Mouse (Mus musculus): ENCODE measurements around the gene 2310057M21Rik. TPM values are rescaled to one million over a fixed set of nuclear protein-coding genes. Genes with fewer than 3 reads are reported as not detected.
A peak's percentile ranks its signal among the peaks of the same experiment; 100 is the strongest.

The 2310057M21Rik gene
- polyA plus RNA-seq, 1 experiment from 2014 or later, result 23.8 TPM

DNA sequence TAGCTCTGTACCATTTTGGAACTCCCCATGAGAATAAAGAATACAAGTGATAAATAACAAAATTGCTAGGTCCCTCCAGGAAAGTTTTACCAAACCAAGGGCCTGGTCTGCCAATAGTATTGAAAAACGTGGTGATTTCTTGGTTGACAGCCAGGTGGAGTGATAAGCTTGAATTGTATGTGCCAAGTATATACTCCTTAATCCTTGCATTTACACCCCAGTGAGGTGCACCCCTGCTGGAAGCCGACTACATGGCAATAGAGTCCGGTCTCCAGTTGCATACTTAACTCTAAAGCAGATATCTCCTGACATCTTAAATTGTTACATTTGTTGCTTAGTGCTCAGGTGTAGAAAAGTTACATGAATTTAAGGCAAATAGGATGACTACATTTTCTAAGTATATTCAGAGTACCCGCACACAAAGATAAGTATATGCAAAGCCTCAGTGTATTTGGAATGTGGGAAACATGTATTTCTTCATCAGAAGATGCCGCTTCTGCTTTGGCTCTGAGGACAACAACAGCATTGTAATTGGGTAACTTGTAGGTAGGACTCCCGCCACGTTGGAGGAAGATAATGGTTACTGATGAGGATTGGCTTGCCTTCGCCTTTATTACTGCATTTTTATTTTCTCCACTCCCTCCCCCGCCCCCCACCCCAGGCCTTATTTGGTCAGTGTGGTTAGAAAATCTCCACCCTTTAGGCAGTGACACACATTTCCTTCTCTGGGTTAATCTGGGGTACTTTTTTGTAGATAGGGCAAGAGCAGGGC, 9.5 kb upstream of the 2310057M21Rik start:
- Histone ChIP-seq H3K36me3 (ENCODE audit: control insufficient read depth, insufficient read depth, low read length) (peaks cover 12% of the 10 kb centered on the region; the same call in 1 of the 2 replicates), H3K4me2 (ENCODE audit: low read length) (peak overlapping the region; percentile 65), H3K9me3 (ENCODE audit: control insufficient read depth, low read length) (no peaks in the 10 kb centered on the region), H3K4me1 (replicated peaks; ENCODE audit: control insufficient read depth, insufficient read depth, low read length) (peaks cover 5% of the 10 kb centered on the region), H3K27ac (ENCODE audit: low read depth) (peak overlapping the region; percentile 96), H3K9ac (ENCODE audit: low read length) (peak overlapping the region; percentile 80), H3K4me3 (ENCODE audit: low read depth, low read length) (peak overlapping the region; percentile 73), H3K27me3 (replicated peaks; ENCODE audit: control insufficient read depth, insufficient read depth, low read length) (no peaks in the 10 kb centered on the region)
- DNase-seq (ENCODE audit: low spot score) (no peak), ATAC-seq (replicated peaks; ENCODE audit: low FRiP score, low TSS enrichment, low read depth) (no peak)
- WGBS, result 73% methylated on average over 9 of the region's 9 CpGs

DNA sequence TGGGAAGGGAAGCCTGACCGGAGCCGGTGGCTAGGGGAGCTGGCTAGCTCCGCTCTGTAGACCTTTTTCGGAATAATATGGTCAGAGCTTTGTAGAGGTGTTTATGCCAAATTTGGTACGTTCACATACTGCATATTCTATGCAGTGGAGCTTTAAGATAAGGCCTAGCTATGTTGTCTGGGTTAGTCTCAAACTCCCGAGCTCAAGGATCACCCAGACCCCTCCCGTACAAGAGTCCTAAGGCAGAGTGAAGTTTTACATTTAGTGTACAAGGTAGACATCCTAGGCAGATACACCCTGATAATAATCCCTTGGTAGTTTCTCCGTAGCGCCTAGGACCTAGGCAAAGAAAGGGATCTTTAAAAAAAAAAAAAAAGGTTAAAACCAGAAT, 8.9 kb upstream of the 2310057M21Rik start:
- H3K27ac ChIP-seq (ENCODE audit: low read depth), result peak overlapping the region; percentile 96
- 7% methylated on average over 9 of the region's 9 CpGs for WGBS
- peak; percentile 45; the same call in 1 of the 2 replicates for ATAC-seq (replicated peaks; ENCODE audit: low FRiP score, low TSS enrichment, low read depth)

DNA sequence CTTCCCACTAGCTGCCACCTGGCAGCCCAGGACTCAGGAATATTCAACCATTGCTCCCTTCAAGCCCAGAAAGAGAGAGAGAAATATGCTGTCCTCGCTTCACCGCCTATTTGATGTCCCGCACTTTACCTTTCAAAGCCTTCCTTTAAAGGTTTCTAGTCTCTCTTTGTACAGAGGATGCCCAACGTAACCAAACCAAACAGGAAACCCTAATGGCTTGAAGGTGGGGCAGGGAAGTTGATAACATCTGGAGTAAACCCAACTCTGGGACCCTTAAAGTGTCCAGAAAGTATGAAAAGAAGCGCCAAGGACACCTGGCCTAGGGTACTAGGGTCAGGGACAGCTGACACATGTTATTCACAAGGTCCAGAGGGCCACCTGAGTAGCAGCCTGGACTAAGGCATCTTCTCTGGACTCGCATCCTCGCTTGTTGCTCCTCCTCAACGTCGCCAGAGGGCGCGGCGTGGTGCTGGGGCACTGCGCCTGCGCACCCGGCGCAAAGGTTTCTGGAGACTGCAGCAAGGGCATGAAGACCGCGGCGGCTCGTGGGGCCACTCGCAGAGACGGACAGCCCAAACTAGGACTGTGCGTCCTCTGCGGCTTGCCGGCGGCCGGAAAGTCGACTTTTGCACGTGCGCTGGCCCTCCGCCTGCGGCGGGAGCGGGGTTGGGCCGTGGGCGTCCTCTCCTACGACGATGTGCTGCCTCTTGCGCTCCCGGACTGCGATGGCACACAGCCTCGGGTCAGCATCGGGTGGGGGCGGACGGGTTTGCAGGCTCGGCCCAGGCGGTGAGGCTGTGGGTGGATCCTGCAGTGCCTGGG, 8.3 kb upstream of the 2310057M21Rik start, which contains the start of gene Pstk:
Pstk (plus strand) TSS at position 494 of the 822 bp plus-strand sequence.
- Histone ChIP-seq H3K27me3 (replicated peaks; ENCODE audit: control insufficient read depth, insufficient read depth, low read length) (no peaks in the 10 kb centered on the region), H3K9ac (ENCODE audit: low read length) (peak within 1 kb of the TSS; percentile 80), H3K4me3 (ENCODE audit: low read depth, low read length) (peak within 1 kb of the TSS; percentile 73), H3K4me1 (replicated peaks; ENCODE audit: control insufficient read depth, insufficient read depth, low read length) (peaks cover 5% of the 10 kb centered on the region), H3K4me2 (ENCODE audit: low read length) (peak within 1 kb of the TSS; percentile 65), H3K36me3 (ENCODE audit: control insufficient read depth, insufficient read depth, low read length) (peaks cover 12% of the 10 kb centered on the region; the same call in 1 of the 2 replicates), H3K27ac (ENCODE audit: low read depth) (peak within 1 kb of the TSS; percentile 96), H3K9me3 (ENCODE audit: control insufficient read depth, low read length) (no peaks in the 10 kb centered on the region)
- peak; percentile 92 for DNase-seq (ENCODE audit: low spot score)
- ATAC-seq (replicated peaks; ENCODE audit: low FRiP score, low TSS enrichment, low read depth), result peak; percentile 97
- 5% methylated on average over 41 of the region's 47 CpGs for WGBS

More for the DNA sequence above, 8.9 kb upstream of the 2310057M21Rik start:
- no peak for DNase-seq (ENCODE audit: low spot score)
- Histone ChIP-seq H3K4me2 (ENCODE audit: low read length) (peak overlapping the region; percentile 65), H3K36me3 (ENCODE audit: control insufficient read depth, insufficient read depth, low read length) (peaks cover 12% of the 10 kb centered on the region; the same call in 1 of the 2 replicates), H3K27me3 (replicated peaks; ENCODE audit: control insufficient read depth, insufficient read depth, low read length) (no peaks in the 10 kb centered on the region), H3K9me3 (ENCODE audit: control insufficient read depth, low read length) (no peaks in the 10 kb centered on the region), H3K9ac (ENCODE audit: low read length) (peak overlapping the region; percentile 80), H3K4me3 (ENCODE audit: low read depth, low read length) (peak overlapping the region; percentile 73), H3K4me1 (replicated peaks; ENCODE audit: control insufficient read depth, insufficient read depth, low read length) (peaks cover 5% of the 10 kb centered on the region)

DNA sequence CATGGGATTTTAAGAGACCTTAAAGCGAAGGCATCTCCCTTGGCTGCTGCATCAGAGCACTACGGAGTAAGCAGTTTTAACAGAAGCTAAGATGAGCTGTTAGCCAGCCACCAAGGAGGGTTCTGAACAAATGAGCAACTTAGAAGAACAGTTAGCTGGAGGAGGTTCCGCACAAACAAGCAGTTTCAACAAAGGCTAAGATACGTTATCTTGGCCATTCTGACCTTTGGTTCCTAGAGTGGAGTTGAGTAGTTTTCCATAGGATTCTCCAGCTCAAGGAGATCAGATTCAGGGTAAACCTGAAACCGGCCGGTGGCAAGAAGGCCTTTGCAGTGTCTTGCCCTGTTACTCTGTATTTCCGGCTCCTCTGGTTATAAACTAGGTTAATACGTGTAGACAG, 1.6 kb upstream of the 2310057M21Rik start:
- no peak overlapping the region for H3K9ac ChIP-seq (ENCODE audit: low read length)
- 75% methylated on average over 8 of the region's 8 CpGs for WGBS
- no peak for DNase-seq (ENCODE audit: low spot score)

DNA sequence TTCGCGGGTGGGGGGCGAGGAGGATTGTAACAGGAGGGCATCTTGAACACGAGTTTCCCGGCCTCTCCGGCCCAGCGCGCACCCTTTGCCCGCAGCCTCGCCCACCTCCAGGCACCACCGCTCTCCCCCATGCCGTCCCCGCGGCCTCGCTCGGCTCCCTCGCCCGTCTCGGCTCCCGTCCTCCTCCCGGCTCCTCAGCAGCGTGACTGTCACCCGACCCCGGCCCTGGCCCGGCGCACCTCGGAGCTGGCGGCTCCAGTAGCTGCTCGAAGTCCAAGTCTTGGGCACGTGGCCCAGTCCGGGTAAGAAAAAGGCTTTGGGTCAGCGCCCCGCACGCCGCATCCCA, 317 bp downstream of the 2310057M21Rik start:
- WGBS, result 0% methylated on average over 35 of the region's 35 CpGs
- H3K36me3 ChIP-seq (ENCODE audit: control insufficient read depth, insufficient read depth, low read length), result peaks cover 29% of the 10 kb centered on the region
- H3K9ac ChIP-seq (ENCODE audit: low read length), result peak overlapping the region; percentile 82

More for the DNA sequence above, 1.6 kb upstream of the 2310057M21Rik start:
- Histone ChIP-seq H3K36me3 (ENCODE audit: control insufficient read depth, insufficient read depth, low read length) (peaks cover 10% of the 10 kb centered on the region), H3K4me2 (ENCODE audit: low read length) (no peak overlapping the region), H3K27ac (ENCODE audit: low read depth) (0 out of 2 replicates have a peak overlapping the region, but pooled peaks have one; percentile 9), H3K4me1 (replicated peaks; ENCODE audit: control insufficient read depth, insufficient read depth, low read length) (peaks cover 15% of the 10 kb centered on the region), H3K9me3 (ENCODE audit: control insufficient read depth, low read length) (no peaks in the 10 kb centered on the region), H3K4me3 (ENCODE audit: low read depth, low read length) (no peak overlapping the region), H3K27me3 (replicated peaks; ENCODE audit: control insufficient read depth, insufficient read depth, low read length) (no peaks in the 10 kb centered on the region)
- ATAC-seq (replicated peaks; ENCODE audit: low FRiP score, low TSS enrichment, low read depth), result no peak

DNA sequence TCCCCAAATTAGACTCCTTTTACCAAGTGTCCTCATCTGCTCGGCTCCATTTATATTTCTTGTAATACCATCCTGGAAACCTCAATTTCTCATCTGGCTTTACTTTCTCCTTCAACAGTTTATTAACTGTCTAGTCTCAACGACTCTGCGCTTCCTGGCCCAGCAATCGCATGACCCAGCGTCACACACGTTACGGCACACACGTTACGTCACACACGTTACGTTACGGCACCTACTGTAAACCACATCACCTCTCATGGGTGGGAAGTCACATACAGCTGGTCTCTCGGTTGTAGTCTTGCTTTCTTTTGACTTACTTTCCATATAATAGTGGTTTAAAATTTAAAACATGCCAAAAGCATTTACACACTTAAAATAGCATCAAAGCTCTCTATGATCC, 6.5 kb downstream of the 2310057M21Rik start:
- no peak overlapping the region for H3K4me2 ChIP-seq (ENCODE audit: low read length)
- DNase-seq (ENCODE audit: low spot score) (no peak), ATAC-seq (replicated peaks; ENCODE audit: low FRiP score, low TSS enrichment, low read depth) (no peak)
- H3K4me3 ChIP-seq (ENCODE audit: low read depth, low read length), result no peak overlapping the region
- no peaks in the 10 kb centered on the region for H3K27me3 ChIP-seq (replicated peaks; ENCODE audit: control insufficient read depth, insufficient read depth, low read length)
- H3K36me3 ChIP-seq (ENCODE audit: control insufficient read depth, insufficient read depth, low read length), result peaks cover 73% of the 10 kb centered on the region
- no peaks in the 10 kb centered on the region for H3K9me3 ChIP-seq (ENCODE audit: control insufficient read depth, low read length)
- WGBS, result 92% methylated on average over 13 of the region's 13 CpGs
- peaks cover 3% of the 10 kb centered on the region for H3K4me1 ChIP-seq (replicated peaks; ENCODE audit: control insufficient read depth, insufficient read depth, low read length)
- no peak overlapping the region for H3K9ac ChIP-seq (ENCODE audit: low read length)
- H3K27ac ChIP-seq (ENCODE audit: low read depth), result no peak overlapping the region

More for the DNA sequence above, 317 bp downstream of the 2310057M21Rik start:
- peaks cover 15% of the 10 kb centered on the region for H3K4me1 ChIP-seq (replicated peaks; ENCODE audit: control insufficient read depth, insufficient read depth, low read length)
- DNase-seq (ENCODE audit: low spot score) (no peak), ATAC-seq (replicated peaks; ENCODE audit: low FRiP score, low TSS enrichment, low read depth) (peak; percentile 78)
- H3K4me3 ChIP-seq (ENCODE audit: low read depth, low read length), result peak overlapping the region; percentile 75
- H3K4me2 ChIP-seq (ENCODE audit: low read length), result peak overlapping the region; percentile 64
- peak overlapping the region; percentile 85 for H3K27ac ChIP-seq (ENCODE audit: low read depth)
- H3K27me3 ChIP-seq (replicated peaks; ENCODE audit: control insufficient read depth, insufficient read depth, low read length), result no peaks in the 10 kb centered on the region
- H3K9me3 ChIP-seq (ENCODE audit: control insufficient read depth, low read length), result no peaks in the 10 kb centered on the region

DNA sequence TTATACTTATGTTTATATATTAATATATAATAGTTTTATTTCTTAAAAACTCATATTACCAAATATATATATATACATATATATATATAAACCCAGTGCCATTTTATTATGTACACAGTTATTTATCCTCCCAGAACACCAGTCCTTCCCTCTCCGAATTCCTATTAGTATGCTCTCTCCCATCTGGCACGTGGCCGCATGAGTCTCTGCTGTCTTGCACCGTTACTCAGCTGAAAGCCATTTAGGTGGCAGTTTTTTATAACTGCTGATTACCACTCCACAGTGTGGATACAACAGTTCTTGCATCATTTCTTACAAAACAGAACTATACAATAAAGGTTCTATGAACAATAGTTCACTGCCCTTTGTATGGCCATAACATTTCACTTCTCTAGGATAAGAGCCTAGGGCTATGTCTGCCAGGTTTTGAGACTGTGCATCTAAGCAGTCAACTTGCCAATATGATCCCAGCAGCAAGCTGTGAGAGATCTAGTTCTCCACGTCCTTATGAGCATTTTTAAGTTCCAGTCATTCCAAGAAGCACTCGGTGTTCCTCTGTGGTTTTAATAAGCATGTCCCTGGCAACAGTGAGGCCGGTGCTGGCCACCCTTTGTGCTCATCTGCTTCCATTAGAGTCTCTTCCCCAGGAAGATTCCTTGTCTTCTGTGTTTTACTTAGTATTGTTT, 16.6 kb downstream of the 2310057M21Rik start:
- H3K4me3 ChIP-seq (ENCODE audit: low read depth, low read length), result no peak overlapping the region
- no peak for ATAC-seq (replicated peaks; ENCODE audit: low FRiP score, low TSS enrichment, low read depth)
- peaks cover 63% of the 10 kb centered on the region for H3K36me3 ChIP-seq (ENCODE audit: control insufficient read depth, insufficient read depth, low read length)
- no peak overlapping the region for H3K27ac ChIP-seq (ENCODE audit: low read depth)
- no peak overlapping the region for H3K4me2 ChIP-seq (ENCODE audit: low read length)
- no peaks in the 10 kb centered on the region for H3K9me3 ChIP-seq (ENCODE audit: control insufficient read depth, low read length)
- DNase-seq (ENCODE audit: low spot score), result no peak
- no peaks in the 10 kb centered on the region for H3K27me3 ChIP-seq (replicated peaks; ENCODE audit: control insufficient read depth, insufficient read depth, low read length)
- H3K4me1 ChIP-seq (replicated peaks; ENCODE audit: control insufficient read depth, insufficient read depth, low read length), result no peaks in the 10 kb centered on the region
- 86% methylated on average over 7 of the region's 7 CpGs for WGBS
- H3K9ac ChIP-seq (ENCODE audit: low read length), result no peak overlapping the region

DNA sequence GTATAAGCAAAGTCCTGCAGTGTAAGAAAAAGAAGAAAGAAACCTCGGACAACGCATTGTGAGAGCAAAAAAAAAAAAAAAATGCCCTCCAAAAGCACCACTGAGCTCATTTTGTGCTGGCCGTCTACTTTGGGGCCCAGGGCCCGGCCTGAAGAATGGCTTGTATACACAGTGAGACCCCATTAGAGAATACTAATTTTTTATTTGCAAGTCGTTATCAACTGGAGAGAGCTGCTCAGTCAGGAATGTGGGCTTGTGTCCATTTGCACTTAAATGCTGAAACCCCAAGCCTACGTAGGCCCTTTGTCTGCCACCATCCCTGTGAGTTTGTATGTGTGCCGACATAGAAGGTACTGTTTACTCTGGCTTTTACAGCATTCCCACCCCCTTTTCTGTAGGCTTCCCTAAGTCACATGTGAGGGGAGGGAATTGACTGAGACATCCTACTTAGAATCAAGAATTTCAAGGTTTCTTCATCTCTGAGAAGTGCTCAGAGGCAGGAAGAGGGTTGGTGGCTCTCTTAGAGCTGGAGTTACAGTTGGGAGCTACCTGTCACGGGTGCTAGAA, 25.0 kb downstream of the 2310057M21Rik start:
- H3K4me3 ChIP-seq (ENCODE audit: low read depth, low read length), result no peak overlapping the region
- 54% methylated on average over 8 of the region's 8 CpGs for WGBS
- H3K36me3 ChIP-seq (ENCODE audit: control insufficient read depth, insufficient read depth, low read length), result peaks cover 24% of the 10 kb centered on the region
- H3K27ac ChIP-seq (ENCODE audit: low read depth), result no peak overlapping the region
- no peaks in the 10 kb centered on the region for H3K9me3 ChIP-seq (ENCODE audit: control insufficient read depth, low read length)
- no peaks in the 10 kb centered on the region for H3K4me1 ChIP-seq (replicated peaks; ENCODE audit: control insufficient read depth, insufficient read depth, low read length)
- H3K27me3 ChIP-seq (replicated peaks; ENCODE audit: control insufficient read depth, insufficient read depth, low read length), result no peaks in the 10 kb centered on the region
- H3K4me2 ChIP-seq (ENCODE audit: low read length), result no peak overlapping the region
- no peak overlapping the region for H3K9ac ChIP-seq (ENCODE audit: low read length)
- DNase-seq (ENCODE audit: low spot score), result no peak
- ATAC-seq (replicated peaks; ENCODE audit: low FRiP score, low TSS enrichment, low read depth), result no peak
